Mouse (Mus musculus) neural tube, embryonic 12.5 days (tissue): ENCODE measurements at regions not wholly inside any gene's neighbourhood (a gene's known extent, or its start where the extent isn't known, plus 50 kb on each side); places are given as distances from the start of the nearest gene placed in this dataset.
A peak's percentile ranks its signal among the peaks of the same experiment; 100 is the strongest.

Source experiments
- ATAC-seq: fragments of 200-750 bp; cut with Nextera tagmentation; 2 replicates; pipeline ENCODE4 v1.8.0; 2017; ENCODE audit warnings: low read depth, mild to moderate bottlenecking, moderate TSS enrichment, moderate library complexity; ENCODE audit not compliant: low FRiP score
- H3K27ac ChIP-seq: fragments of 300-500 bp; sonication (generic); 2 replicates; pipeline ENCODE4 v1.5.1; 2016
- H3K27me3 ChIP-seq: fragments of 300-500 bp; sonication (generic); replicated peaks from 2 replicates; pipeline ENCODE4 v1.6.1; 2016; ENCODE audit warnings: mild to moderate bottlenecking
- H3K36me3 ChIP-seq: fragments of 300-500 bp; sonication (generic); 2 replicates; pipeline ENCODE4 v1.6.1; 2016; ENCODE audit warnings: mild to moderate bottlenecking
- H3K4me1 ChIP-seq: fragments of 300-500 bp; sonication (generic); 2 replicates; pipeline ENCODE4 v1.6.1; 2016
- H3K4me2 ChIP-seq: fragments of 300-500 bp; sonication (generic); replicated peaks from 2 replicates; pipeline ENCODE4 v1.6.1; 2016; ENCODE audit warnings: mild to moderate bottlenecking
- H3K4me3 ChIP-seq: fragments of 300-500 bp; sonication (generic); 2 replicates; pipeline ENCODE4 v1.5.1; 2016
- H3K9ac ChIP-seq: fragments of 300-500 bp; sonication (generic); 2 replicates; pipeline ENCODE4 v1.6.1; 2016; ENCODE audit warnings: mild to moderate bottlenecking
- H3K9me3 ChIP-seq: fragments of 300-500 bp; sonication (generic); 2 replicates; pipeline ENCODE4 v1.6.1; 2016; ENCODE audit warnings: mild to moderate bottlenecking
- WGBS: fragments of 180-500 bp; shearing (Covaris S2); methylation state at CpG from one replicate; pipeline ENCODE4 v1.1.7; 2016; 5-methylcytosine and 5-hydroxymethylcytosine counted together

- no peaks in the 10 kb centered on the region for H3K27me3 ChIP-seq
- H3K27ac ChIP-seq, result no peak overlapping the region
- no peaks in the 10 kb centered on the region for H3K4me1 ChIP-seq
- ATAC-seq, result no peak
- H3K9ac ChIP-seq, result no peak overlapping the region
- no peaks in the 10 kb centered on the region for H3K36me3 ChIP-seq
- H3K4me2 ChIP-seq, result no peak overlapping the region
- no peak overlapping the region for H3K4me3 ChIP-seq
- WGBS, result 74% methylated on average over 3 of the region's 3 CpGs
- no peaks in the 10 kb centered on the region for H3K9me3 ChIP-seq
Measured at GRCm38 (mm10) chr4:125324495-125324894, 166.0 kb upstream of the Grik3 start.

- Histone ChIP-seq H3K4me3 (no peak overlapping the region), H3K4me1 (peaks cover 19% of the 10 kb centered on the region), H3K27ac (no peak overlapping the region), H3K9me3 (no peaks in the 10 kb centered on the region), H3K4me2 (no peak overlapping the region), H3K9ac (no peak overlapping the region), H3K36me3 (no peaks in the 10 kb centered on the region), H3K27me3 (no peaks in the 10 kb centered on the region)
- 35% methylated on average over 5 of the region's 5 CpGs for WGBS
- ATAC-seq, result no peak
Measured at GRCm38 (mm10) chr4:125319343-125319742, 171.2 kb upstream of the Grik3 start.

DNA sequence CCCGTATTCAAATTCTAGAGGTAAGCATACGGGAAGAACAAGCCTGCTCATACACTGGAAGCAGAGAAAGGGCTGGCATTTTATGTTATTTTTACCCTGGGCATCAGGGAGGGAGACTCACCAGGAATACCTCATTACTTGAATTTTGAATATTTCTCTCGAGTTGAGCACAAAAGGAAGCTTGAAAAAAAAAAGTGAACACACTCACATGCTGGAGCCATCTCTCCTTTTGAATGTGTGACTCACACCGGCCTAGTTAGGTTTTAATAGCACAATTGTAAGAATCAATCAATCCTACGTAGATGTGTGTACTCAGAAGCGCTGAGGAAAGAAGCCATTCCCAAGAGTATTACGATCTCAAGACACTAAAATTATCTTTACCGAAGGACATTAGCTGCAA, 172.2 kb upstream of the Grik3 start:
- no peak for ATAC-seq
- no peak overlapping the region for H3K27ac ChIP-seq

DNA sequence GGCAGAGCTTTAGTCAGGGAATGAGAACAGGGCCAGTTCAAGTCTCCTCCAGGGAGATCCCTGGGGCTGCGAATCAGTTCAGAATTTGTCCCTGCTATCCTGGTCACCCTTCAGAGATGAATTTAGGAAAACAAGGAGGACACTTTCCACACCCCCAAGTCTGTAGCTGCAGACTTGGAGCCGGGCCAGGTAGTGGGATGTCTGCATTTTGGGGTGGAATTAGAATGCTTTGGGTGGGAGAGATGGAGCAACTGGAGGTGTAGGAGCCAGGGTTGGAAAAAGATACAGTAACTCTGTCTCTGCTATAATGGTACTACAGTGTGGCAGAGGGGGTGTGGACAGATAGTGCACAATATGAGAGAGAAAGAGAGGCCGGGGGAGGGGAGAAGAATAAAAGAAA, 173.6 kb upstream of the Grik3 start:
- no peak overlapping the region for H3K9ac ChIP-seq
- H3K4me2 ChIP-seq, result no peak overlapping the region
- WGBS, result 83% methylated on average over 3 of the region's 3 CpGs
- ATAC-seq, result no peak
- peaks cover 28% of the 10 kb centered on the region for H3K4me1 ChIP-seq
- no peaks in the 10 kb centered on the region for H3K36me3 ChIP-seq
- no peak overlapping the region for H3K27ac ChIP-seq
- no peaks in the 10 kb centered on the region; the same call in 1 of the 2 replicates for H3K27me3 ChIP-seq
- no peaks in the 10 kb centered on the region for H3K9me3 ChIP-seq
- no peak overlapping the region for H3K4me3 ChIP-seq

More for the DNA sequence above, 172.2 kb upstream of the Grik3 start:
- Histone ChIP-seq H3K9me3 (no peaks in the 10 kb centered on the region), H3K36me3 (no peaks in the 10 kb centered on the region), H3K4me2 (no peak overlapping the region), H3K4me1 (peaks cover 24% of the 10 kb centered on the region), H3K4me3 (no peak overlapping the region), H3K27me3 (no peaks in the 10 kb centered on the region), H3K9ac (no peak overlapping the region)
- WGBS, result 53% methylated on average over 8 of the region's 8 CpGs

GRCm38 (mm10) chr4:125315818-125316217, 174.7 kb upstream of the Grik3 start:
- 17% methylated on average over 6 of the region's 6 CpGs for WGBS
- Histone ChIP-seq H3K4me2 (0 out of 2 replicates have a peak overlapping the region, but pooled peaks have one; percentile 7), H3K36me3 (no peaks in the 10 kb centered on the region), H3K27me3 (no peaks in the 10 kb centered on the region; the same call in 1 of the 2 replicates), H3K4me1 (peaks cover 28% of the 10 kb centered on the region), H3K27ac (no peak overlapping the region), H3K4me3 (no peak overlapping the region), H3K9me3 (no peaks in the 10 kb centered on the region), H3K9ac (no peak overlapping the region)
- ATAC-seq, result peak; percentile 83

- no peak for ATAC-seq
- Histone ChIP-seq H3K4me2 (no peak overlapping the region), H3K9me3 (no peaks in the 10 kb centered on the region), H3K9ac (no peak overlapping the region), H3K27ac (no peak overlapping the region), H3K36me3 (no peaks in the 10 kb centered on the region), H3K4me1 (peaks cover 23% of the 10 kb centered on the region), H3K4me3 (no peak overlapping the region), H3K27me3 (no peaks in the 10 kb centered on the region; the same call in 1 of the 2 replicates)
- WGBS, result 75% methylated on average over 3 of the region's 3 CpGs
Measured at GRCm38 (mm10) chr4:125313892-125314291, 176.6 kb upstream of the Grik3 start.

GRCm38 (mm10) chr4:125313252-125313651, 177.2 kb upstream of the Grik3 start:
- Histone ChIP-seq H3K4me3 (no peak overlapping the region), H3K4me2 (0 out of 2 replicates have a peak overlapping the region, but pooled peaks have one; percentile 4), H3K27me3 (no peaks in the 10 kb centered on the region; the same call in 1 of the 2 replicates), H3K36me3 (no peaks in the 10 kb centered on the region), H3K27ac (no peak overlapping the region), H3K4me1 (peaks cover 23% of the 10 kb centered on the region), H3K9ac (no peak overlapping the region), H3K9me3 (no peaks in the 10 kb centered on the region)
- no peak for ATAC-seq
- 4% methylated on average over 11 of the region's 11 CpGs for WGBS

DNA sequence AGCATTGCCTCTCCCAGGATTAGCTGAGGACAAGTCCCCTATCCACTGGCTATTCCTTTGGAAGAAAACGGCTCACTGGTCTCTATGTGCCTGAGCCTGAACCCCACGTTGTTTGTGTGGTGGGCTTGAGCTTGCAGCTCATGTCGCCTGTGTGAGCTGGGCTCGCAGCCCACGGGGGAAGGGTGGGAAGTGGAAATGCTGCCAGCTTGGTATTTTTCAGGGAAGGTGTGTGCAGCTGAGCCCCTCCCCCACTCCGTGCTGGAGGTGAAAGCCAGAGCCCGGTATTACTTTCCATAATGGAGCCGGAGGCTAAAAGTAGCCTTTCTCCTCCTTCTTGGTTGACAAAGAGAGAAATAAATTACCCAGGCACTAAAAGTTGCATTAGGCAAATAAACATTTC, 180.5 kb upstream of the Zc3h12a start:
- H3K4me3 ChIP-seq, result no peak overlapping the region
- H3K4me1 ChIP-seq, result peaks cover 8% of the 10 kb centered on the region
- no peaks in the 10 kb centered on the region for H3K9me3 ChIP-seq
- 0 out of 2 replicates have a peak, but pooled peaks have one; percentile 25 for ATAC-seq
- H3K27me3 ChIP-seq, result peaks cover 3% of the 10 kb centered on the region
- no peak overlapping the region for H3K9ac ChIP-seq
- 37% methylated on average over 8 of the region's 8 CpGs for WGBS
- no peak overlapping the region for H3K4me2 ChIP-seq
- H3K27ac ChIP-seq, result no peak overlapping the region
- H3K36me3 ChIP-seq, result no peaks in the 10 kb centered on the region

DNA sequence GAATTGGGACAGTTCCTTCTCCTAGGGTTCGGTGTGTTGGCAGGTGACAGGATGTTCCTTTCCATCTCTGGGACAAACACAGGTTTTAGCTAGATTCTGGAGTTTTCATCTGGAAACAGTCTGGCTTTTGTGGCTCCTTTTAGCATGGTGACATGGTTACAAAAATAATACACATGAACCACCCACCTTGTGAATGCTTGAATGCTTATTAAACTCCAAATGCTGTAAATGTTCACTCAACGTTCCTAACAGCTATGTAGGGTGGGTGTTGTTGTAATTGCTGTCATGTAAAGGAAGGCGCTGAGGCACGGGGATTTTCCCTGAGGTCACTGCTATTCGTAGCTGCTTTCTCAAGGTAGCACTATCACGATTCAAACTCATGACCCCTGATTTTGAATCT, 178.1 kb upstream of the Zc3h12a start:
- 74% methylated on average over 6 of the region's 6 CpGs for WGBS
- ATAC-seq, result no peak
- no peak overlapping the region for H3K27ac ChIP-seq
- H3K4me2 ChIP-seq, result no peak overlapping the region
- H3K4me1 ChIP-seq, result peaks cover 5% of the 10 kb centered on the region
- no peaks in the 10 kb centered on the region for H3K9me3 ChIP-seq
- H3K4me3 ChIP-seq, result no peak overlapping the region
- H3K36me3 ChIP-seq, result no peaks in the 10 kb centered on the region
- H3K27me3 ChIP-seq, result peaks cover 3% of the 10 kb centered on the region; the same call in 1 of the 2 replicates
- H3K9ac ChIP-seq, result no peak overlapping the region

DNA sequence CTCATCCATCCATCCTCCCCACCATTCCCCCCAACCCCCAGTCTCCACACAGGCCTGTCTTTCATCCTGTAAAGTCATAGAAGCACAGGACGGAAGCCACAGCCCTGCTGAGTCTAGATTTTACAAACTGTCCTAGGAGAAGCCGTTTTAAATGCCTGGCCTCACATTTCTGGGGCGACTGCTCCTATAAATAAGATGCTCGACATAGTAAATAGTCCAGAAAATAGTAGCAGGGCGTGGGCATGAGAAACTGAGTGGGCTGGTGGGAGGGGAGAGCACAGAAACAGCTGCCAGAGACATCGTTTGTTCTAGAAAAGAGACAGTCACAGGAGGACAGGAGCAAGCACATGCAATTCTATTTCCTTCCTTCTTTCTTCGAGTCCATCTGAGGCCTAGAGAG, 175.0 kb upstream of the Zc3h12a start:
- H3K9ac ChIP-seq, result no peak overlapping the region
- H3K4me3 ChIP-seq, result no peak overlapping the region
- no peaks in the 10 kb centered on the region for H3K9me3 ChIP-seq
- H3K27me3 ChIP-seq, result no peaks in the 10 kb centered on the region; the same call in 1 of the 2 replicates
- no peak for ATAC-seq
- H3K4me1 ChIP-seq, result no peaks in the 10 kb centered on the region; the same call in 1 of the 2 replicates
- no peaks in the 10 kb centered on the region for H3K36me3 ChIP-seq
- H3K27ac ChIP-seq, result no peak overlapping the region
- 55% methylated on average over 7 of the region's 7 CpGs for WGBS
- H3K4me2 ChIP-seq, result no peak overlapping the region

GRCm38 (mm10) chr4:125300503-125301457, 173.1 kb upstream of the Zc3h12a start:
- Histone ChIP-seq H3K9ac (no peak overlapping the region), H3K27ac (no peak overlapping the region)
- ATAC-seq, result no peak

GRCm38 (mm10) chr4:125290761-125291160, 163.1 kb upstream of the Zc3h12a start:
- Histone ChIP-seq H3K4me3 (no peak overlapping the region), H3K4me2 (no peak overlapping the region), H3K9me3 (no peaks in the 10 kb centered on the region), H3K9ac (no peak overlapping the region), H3K36me3 (no peaks in the 10 kb centered on the region), H3K27me3 (no peaks in the 10 kb centered on the region), H3K27ac (no peak overlapping the region), H3K4me1 (peaks cover 24% of the 10 kb centered on the region)
- ATAC-seq, result no peak
- WGBS, result 90% methylated on average over 6 of the region's 6 CpGs

More at GRCm38 (mm10) chr4:125300503-125301457, 173.1 kb upstream of the Zc3h12a start:
- peak overlapping the region; percentile 31 for H3K4me2 ChIP-seq
- 21% methylated on average over 33 of the region's 33 CpGs for WGBS
- no peaks in the 10 kb centered on the region; the same call in 1 of the 2 replicates for H3K4me1 ChIP-seq
- H3K4me3 ChIP-seq, result no peak overlapping the region
- no peaks in the 10 kb centered on the region; the same call in 1 of the 2 replicates for H3K27me3 ChIP-seq
- H3K9me3 ChIP-seq, result no peaks in the 10 kb centered on the region
- H3K36me3 ChIP-seq, result no peaks in the 10 kb centered on the region
